Mouse (Mus musculus): ENCODE data around the gene Gabbr2. TPM values are rescaled to one million over a fixed set of nuclear protein-coding genes. Genes with fewer than 3 reads are reported as not detected.

The Gabbr2 gene
- polyA plus RNA-seq, 1 experiment from 2014 or later: 0.03 TPM

- Histone ChIP-seq H3K27ac (ENCODE audit: low read length) (no peak overlapping the region), H3K4me3 (ENCODE audit: low read length) (no peak overlapping the region), H3K4me1 (ENCODE audit: control insufficient read depth, insufficient read depth, low read length) (no peaks in the 10 kb centered on the region), H3K9me3 (replicated peaks; ENCODE audit: control insufficient read depth, low read length) (no peaks in the 10 kb centered on the region), H3K36me3 (ENCODE audit: control insufficient read depth, insufficient read depth) (no peaks in the 10 kb centered on the region), H3K27me3 (ENCODE audit: control insufficient read depth, insufficient read depth, low read length) (no peaks in the 10 kb centered on the region), H3K4me2 (ENCODE audit: low read depth, low read length) (no peak overlapping the region), H3K9ac (ENCODE audit: low read length) (no peak overlapping the region)
- ATAC-seq (replicated peaks; ENCODE audit: extremely low read depth, insufficient read depth, low FRiP score): no peak
- WGBS: 11% methylated on average over 1 of the region's 1 CpGs
Measured at GRCm38 (mm10) chr4:46716361-46716760, 275.3 kb downstream of the Gabbr2 start.

GRCm38 (mm10) chr4:46710523-46710922 lies 281.1 kb downstream of the Gabbr2 start:
- Histone ChIP-seq H3K9me3 (replicated peaks; ENCODE audit: control insufficient read depth, low read length) (no peaks in the 10 kb centered on the region), H3K4me1 (ENCODE audit: control insufficient read depth, insufficient read depth, low read length) (peaks cover 2% of the 10 kb centered on the region; the same call in 1 of the 2 replicates), H3K36me3 (ENCODE audit: control insufficient read depth, insufficient read depth) (no peaks in the 10 kb centered on the region), H3K4me2 (ENCODE audit: low read depth, low read length) (no peak overlapping the region), H3K4me3 (ENCODE audit: low read length) (no peak overlapping the region), H3K27me3 (ENCODE audit: control insufficient read depth, insufficient read depth, low read length) (no peaks in the 10 kb centered on the region), H3K9ac (ENCODE audit: low read length) (no peak overlapping the region), H3K27ac (ENCODE audit: low read length) (no peak overlapping the region)
- WGBS: 72% methylated on average over 4 of the region's 4 CpGs
- ATAC-seq (replicated peaks; ENCODE audit: extremely low read depth, insufficient read depth, low FRiP score): no peak

- no peak overlapping the region for H3K4me3 ChIP-seq (ENCODE audit: low read length)
- peaks cover 2% of the 10 kb centered on the region; the same call in 1 of the 2 replicates for H3K4me1 ChIP-seq (ENCODE audit: control insufficient read depth, insufficient read depth, low read length)
- no peak overlapping the region for H3K9ac ChIP-seq (ENCODE audit: low read length)
- H3K9me3 ChIP-seq (replicated peaks; ENCODE audit: control insufficient read depth, low read length): no peaks in the 10 kb centered on the region
- no peak for ATAC-seq (replicated peaks; ENCODE audit: extremely low read depth, insufficient read depth, low FRiP score)
- no peak overlapping the region for H3K27ac ChIP-seq (ENCODE audit: low read length)
- 73% methylated on average over 6 of the region's 6 CpGs for WGBS
- H3K27me3 ChIP-seq (ENCODE audit: control insufficient read depth, insufficient read depth, low read length): no peaks in the 10 kb centered on the region
- H3K4me2 ChIP-seq (ENCODE audit: low read depth, low read length): no peak overlapping the region
- H3K36me3 ChIP-seq (ENCODE audit: control insufficient read depth, insufficient read depth): no peaks in the 10 kb centered on the region
Measured at GRCm38 (mm10) chr4:46710018-46710417, 281.7 kb downstream of the Gabbr2 start.

GRCm38 (mm10) chr4:46709492-46709891 lies 282.2 kb downstream of the Gabbr2 start:
- 86% methylated on average over 7 of the region's 7 CpGs for WGBS
- no peaks in the 10 kb centered on the region for H3K9me3 ChIP-seq (replicated peaks; ENCODE audit: control insufficient read depth, low read length)
- H3K4me1 ChIP-seq (ENCODE audit: control insufficient read depth, insufficient read depth, low read length): peaks cover 2% of the 10 kb centered on the region; the same call in 1 of the 2 replicates
- H3K4me2 ChIP-seq (ENCODE audit: low read depth, low read length): no peak overlapping the region
- H3K4me3 ChIP-seq (ENCODE audit: low read length): no peak overlapping the region
- H3K9ac ChIP-seq (ENCODE audit: low read length): no peak overlapping the region
- no peak overlapping the region for H3K27ac ChIP-seq (ENCODE audit: low read length)
- no peak for ATAC-seq (replicated peaks; ENCODE audit: extremely low read depth, insufficient read depth, low FRiP score)
- H3K27me3 ChIP-seq (ENCODE audit: control insufficient read depth, insufficient read depth, low read length): no peaks in the 10 kb centered on the region
- no peaks in the 10 kb centered on the region for H3K36me3 ChIP-seq (ENCODE audit: control insufficient read depth, insufficient read depth)

- no peaks in the 10 kb centered on the region for H3K4me1 ChIP-seq (ENCODE audit: control insufficient read depth, insufficient read depth, low read length)
- no peak overlapping the region for H3K9ac ChIP-seq (ENCODE audit: low read length)
- no peak overlapping the region for H3K4me3 ChIP-seq (ENCODE audit: low read length)
- H3K27ac ChIP-seq (ENCODE audit: low read length): no peak overlapping the region
- no peak for ATAC-seq (replicated peaks; ENCODE audit: extremely low read depth, insufficient read depth, low FRiP score)
- H3K4me2 ChIP-seq (ENCODE audit: low read depth, low read length): no peak overlapping the region
- H3K27me3 ChIP-seq (ENCODE audit: control insufficient read depth, insufficient read depth, low read length): no peaks in the 10 kb centered on the region
- H3K9me3 ChIP-seq (replicated peaks; ENCODE audit: control insufficient read depth, low read length): no peaks in the 10 kb centered on the region
- WGBS: 80% methylated on average over 12 of the region's 12 CpGs
- no peaks in the 10 kb centered on the region for H3K36me3 ChIP-seq (ENCODE audit: control insufficient read depth, insufficient read depth)
Measured at GRCm38 (mm10) chr4:46705739-46706138, 285.9 kb downstream of the Gabbr2 start.

GRCm38 (mm10) chr4:46703146-46703545 lies 288.5 kb downstream of the Gabbr2 start:
- H3K27me3 ChIP-seq (ENCODE audit: control insufficient read depth, insufficient read depth, low read length): no peaks in the 10 kb centered on the region
- H3K4me3 ChIP-seq (ENCODE audit: low read length): no peak overlapping the region
- H3K9me3 ChIP-seq (replicated peaks; ENCODE audit: control insufficient read depth, low read length): no peaks in the 10 kb centered on the region
- no peak overlapping the region for H3K9ac ChIP-seq (ENCODE audit: low read length)
- WGBS: 89% methylated on average over 10 of the region's 10 CpGs
- H3K4me1 ChIP-seq (ENCODE audit: control insufficient read depth, insufficient read depth, low read length): no peaks in the 10 kb centered on the region
- ATAC-seq (replicated peaks; ENCODE audit: extremely low read depth, insufficient read depth, low FRiP score): no peak
- no peaks in the 10 kb centered on the region for H3K36me3 ChIP-seq (ENCODE audit: control insufficient read depth, insufficient read depth)
- H3K4me2 ChIP-seq (ENCODE audit: low read depth, low read length): no peak overlapping the region
- H3K27ac ChIP-seq (ENCODE audit: low read length): no peak overlapping the region

GRCm38 (mm10) chr4:46700223-46700651 lies 291.4 kb downstream of the Gabbr2 start:
- ATAC-seq (replicated peaks; ENCODE audit: extremely low read depth, insufficient read depth, low FRiP score): no peak
- H3K4me1 ChIP-seq (ENCODE audit: control insufficient read depth, insufficient read depth, low read length): no peaks in the 10 kb centered on the region
- no peaks in the 10 kb centered on the region for H3K27me3 ChIP-seq (ENCODE audit: control insufficient read depth, insufficient read depth, low read length)
- no peak overlapping the region for H3K4me3 ChIP-seq (ENCODE audit: low read length)
- no peak overlapping the region for H3K4me2 ChIP-seq (ENCODE audit: low read depth, low read length)
- no peak overlapping the region for H3K9ac ChIP-seq (ENCODE audit: low read length)
- 74% methylated on average over 10 of the region's 10 CpGs for WGBS
- no peak overlapping the region for H3K27ac ChIP-seq (ENCODE audit: low read length)
- H3K9me3 ChIP-seq (replicated peaks; ENCODE audit: control insufficient read depth, low read length): no peaks in the 10 kb centered on the region
- no peaks in the 10 kb centered on the region for H3K36me3 ChIP-seq (ENCODE audit: control insufficient read depth, insufficient read depth)

- Histone ChIP-seq H3K27ac (ENCODE audit: low read length) (no peak overlapping the region), H3K4me1 (ENCODE audit: control insufficient read depth, insufficient read depth, low read length) (no peaks in the 10 kb centered on the region), H3K4me3 (ENCODE audit: low read length) (no peak overlapping the region), H3K36me3 (ENCODE audit: control insufficient read depth, insufficient read depth) (no peaks in the 10 kb centered on the region), H3K4me2 (ENCODE audit: low read depth, low read length) (no peak overlapping the region), H3K27me3 (ENCODE audit: control insufficient read depth, insufficient read depth, low read length) (no peaks in the 10 kb centered on the region), H3K9me3 (replicated peaks; ENCODE audit: control insufficient read depth, low read length) (no peaks in the 10 kb centered on the region), H3K9ac (ENCODE audit: low read length) (no peak overlapping the region)
- WGBS: 53% methylated on average over 6 of the region's 6 CpGs
- no peak for ATAC-seq (replicated peaks; ENCODE audit: extremely low read depth, insufficient read depth, low FRiP score)
Measured at GRCm38 (mm10) chr4:46696467-46696866, 295.2 kb downstream of the Gabbr2 start.

GRCm38 (mm10) chr4:46690565-46690964 lies 301.1 kb downstream of the Gabbr2 start:
- ATAC-seq (replicated peaks; ENCODE audit: extremely low read depth, insufficient read depth, low FRiP score): no peak
- no peak overlapping the region for H3K4me2 ChIP-seq (ENCODE audit: low read depth, low read length)
- H3K9ac ChIP-seq (ENCODE audit: low read length): no peak overlapping the region
- 79% methylated on average over 8 of the region's 8 CpGs for WGBS
- no peak overlapping the region for H3K27ac ChIP-seq (ENCODE audit: low read length)
- no peaks in the 10 kb centered on the region for H3K4me1 ChIP-seq (ENCODE audit: control insufficient read depth, insufficient read depth, low read length)
- H3K4me3 ChIP-seq (ENCODE audit: low read length): no peak overlapping the region
- H3K27me3 ChIP-seq (ENCODE audit: control insufficient read depth, insufficient read depth, low read length): peaks cover 12% of the 10 kb centered on the region
- no peaks in the 10 kb centered on the region for H3K9me3 ChIP-seq (replicated peaks; ENCODE audit: control insufficient read depth, low read length)
- H3K36me3 ChIP-seq (ENCODE audit: control insufficient read depth, insufficient read depth): no peaks in the 10 kb centered on the region

All from heart, embryonic 16.5 days (tissue).